Mouse (Mus musculus): ENCODE results near the gene Cyp1a1.

Cyp1a1 gene

DNA sequence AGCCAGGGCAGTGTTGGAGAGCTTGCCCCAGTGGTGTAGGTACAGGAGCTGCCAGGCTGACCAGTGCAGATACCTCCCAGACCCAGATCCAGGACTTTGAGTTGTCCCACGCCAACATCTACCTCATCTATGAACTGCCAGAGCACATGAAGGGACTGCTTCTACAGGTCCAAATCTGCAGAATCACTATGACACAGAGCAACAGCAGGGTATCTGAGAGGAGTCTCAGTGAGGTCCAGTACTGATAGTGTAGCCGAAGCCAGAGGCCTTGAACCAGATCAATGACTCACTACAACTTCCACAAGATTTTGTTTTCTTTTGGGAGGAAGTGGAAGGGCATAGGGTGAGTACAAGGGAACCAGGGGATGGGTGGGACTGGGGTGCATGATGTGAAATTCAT lies at the start of gene Cyp1a1:
TSS of gene Cyp1a1 (plus strand) at position 178 of the 400 bp plus-strand sequence.
- no peak for DNase-seq

DNA sequence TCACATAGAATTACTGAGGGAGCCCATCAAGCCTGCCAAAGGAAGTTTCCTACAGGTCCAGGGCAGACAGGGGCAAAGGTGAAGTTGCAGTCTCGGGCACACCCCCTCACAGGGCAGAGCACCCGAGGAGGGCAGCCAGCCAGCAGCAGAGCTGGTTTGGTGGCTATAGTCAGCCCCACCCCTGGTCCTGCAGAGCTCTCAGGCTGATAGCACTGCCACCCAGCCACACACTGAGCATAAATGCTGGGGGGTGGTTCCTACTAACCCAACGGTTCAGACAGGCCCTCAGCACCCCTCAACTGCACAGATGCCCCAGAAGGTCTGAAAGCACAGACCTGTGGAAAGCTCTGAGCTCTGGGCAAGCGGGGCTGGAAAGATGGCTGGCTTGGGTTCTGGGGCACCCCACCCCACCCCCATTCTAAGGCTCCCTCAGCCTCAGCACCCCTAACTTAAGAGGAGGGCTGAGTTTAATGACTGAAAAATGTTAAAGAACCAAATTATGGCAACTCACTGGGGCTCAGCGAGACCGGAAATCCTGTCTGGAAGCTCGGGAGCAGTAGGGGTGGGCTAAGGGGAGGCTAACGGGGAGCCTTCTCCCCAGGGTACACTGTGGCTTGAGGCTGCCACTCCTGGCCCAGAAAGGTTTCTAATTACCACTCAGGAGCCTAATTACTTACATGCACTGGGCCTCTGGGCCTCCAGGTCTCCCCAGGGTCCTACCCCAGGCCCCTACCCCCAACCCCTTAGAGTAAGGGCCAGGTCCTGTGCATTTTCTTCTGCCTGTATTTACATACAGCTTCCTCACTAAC lies 48.9 kb upstream of the Cyp1a1 start:
- DNase-seq = peak; percentile 63 to 69

DNA sequence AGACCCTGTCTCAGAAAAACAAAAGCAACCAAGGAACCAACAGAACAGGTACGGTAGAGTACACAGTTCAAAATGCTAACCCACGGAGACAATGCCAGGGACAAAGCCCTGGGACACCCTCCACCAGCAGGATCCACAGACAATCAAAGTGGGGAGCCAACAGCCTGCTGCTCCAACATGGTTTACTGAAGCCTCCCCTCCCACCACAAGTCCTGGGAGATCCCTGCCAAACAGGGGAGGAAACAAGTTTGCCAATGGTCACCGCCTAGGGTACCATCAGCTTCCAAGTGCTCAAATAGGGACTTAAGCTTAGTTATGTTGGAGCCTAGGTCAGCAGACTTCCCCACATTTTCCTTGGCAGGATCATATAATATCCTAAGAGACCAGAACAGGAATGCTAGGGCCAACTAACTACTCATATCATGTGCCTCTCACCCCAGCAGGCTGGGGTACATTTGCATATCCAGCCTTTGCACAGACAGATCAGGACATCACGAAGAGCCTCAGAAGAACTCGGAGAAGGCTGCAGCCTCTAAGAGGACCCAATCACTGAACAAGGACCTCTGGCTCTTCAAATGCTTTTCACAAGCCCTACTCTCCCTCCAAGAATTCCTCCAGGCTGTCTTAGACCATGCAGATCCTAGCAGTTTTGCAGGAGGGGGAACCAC lies 47.9 kb upstream of the Cyp1a1 start:
- peak in 1 of 2 experiments; percentile 18 for DNase-seq

DNA sequence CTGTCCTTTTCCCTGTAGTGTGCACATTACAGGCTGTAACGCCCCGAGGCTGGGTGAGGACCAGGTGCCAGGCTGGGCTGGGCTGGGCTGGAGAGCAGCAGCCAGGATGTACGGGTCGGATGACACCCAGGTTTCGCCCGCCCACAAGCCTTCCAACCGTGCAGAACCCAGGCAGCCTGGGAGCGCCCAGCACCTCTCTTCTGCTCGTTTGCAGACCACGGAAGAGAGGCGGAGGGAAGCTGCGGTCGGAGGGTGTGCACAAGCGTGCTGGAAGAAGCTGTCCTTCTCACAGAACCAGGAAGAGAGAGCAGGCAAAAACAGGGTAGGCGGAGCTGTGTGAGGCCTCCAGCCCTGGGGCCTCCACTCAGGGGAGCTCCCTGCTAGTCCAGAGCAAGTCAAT lies 47.3 kb upstream of the Cyp1a1 start:
- DNase-seq = peak; percentile 84 to 96

DNA sequence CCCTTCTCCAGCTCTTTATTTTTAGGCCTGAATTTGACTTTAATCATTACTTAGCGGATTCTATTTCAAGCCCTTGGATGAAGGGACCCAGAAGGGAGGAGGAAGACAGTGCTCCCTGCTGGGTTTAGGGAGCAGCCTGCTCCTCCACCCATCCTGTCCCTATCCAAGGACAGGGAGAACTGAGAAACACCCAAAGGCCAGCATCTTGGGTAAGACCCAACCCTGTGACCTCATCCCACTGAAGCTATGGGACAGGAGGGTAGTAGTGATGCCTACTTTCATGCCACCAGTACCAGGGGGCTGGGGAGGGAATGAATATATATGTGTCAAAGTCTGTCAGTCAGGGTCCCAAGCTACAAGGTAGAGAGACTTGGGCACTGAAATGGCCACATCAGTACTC lies 46.7 kb upstream of the Cyp1a1 start:
- DNase-seq = peak in 1 of 2 experiments; percentile 8

DNA sequence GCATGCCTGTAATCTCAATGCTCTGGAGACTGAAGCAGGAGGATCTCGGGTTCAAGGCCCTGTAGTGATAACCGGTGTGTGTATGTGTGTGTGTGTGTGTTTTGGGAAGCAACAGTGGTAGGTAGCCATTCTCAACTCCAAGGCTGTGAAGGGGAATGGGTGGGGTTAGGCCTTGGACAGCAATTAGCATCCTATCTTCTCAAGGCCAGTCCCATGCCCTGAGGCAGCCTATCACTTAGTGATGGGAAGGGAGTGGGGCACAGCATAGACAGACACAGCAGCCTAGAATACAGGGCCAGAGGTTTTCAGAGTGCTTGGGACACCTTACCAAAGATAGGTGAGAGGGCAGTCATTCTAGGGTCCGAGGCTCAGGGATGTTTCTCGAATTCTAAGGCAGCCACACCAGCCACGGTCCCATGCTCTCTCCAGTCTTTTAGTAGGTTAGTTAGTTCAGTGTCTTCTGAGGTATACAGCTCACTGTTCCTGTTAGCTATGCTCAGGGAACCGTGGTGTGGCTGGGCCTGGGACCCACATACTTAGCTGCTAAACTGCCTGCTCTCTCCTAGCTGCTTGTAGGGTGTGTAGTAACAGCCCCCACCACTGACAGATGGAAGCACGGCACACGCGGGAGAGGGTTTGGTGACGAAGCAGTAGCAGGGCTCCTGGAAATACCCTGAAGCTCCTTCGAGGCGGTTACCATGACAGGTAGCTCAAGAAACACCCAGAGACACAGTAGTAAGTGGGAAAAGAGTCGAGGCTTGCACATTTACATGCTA lies 45.8 kb upstream of the Cyp1a1 start:
- DNase-seq = peak in 1 of 2 experiments; percentile 34

DNA sequence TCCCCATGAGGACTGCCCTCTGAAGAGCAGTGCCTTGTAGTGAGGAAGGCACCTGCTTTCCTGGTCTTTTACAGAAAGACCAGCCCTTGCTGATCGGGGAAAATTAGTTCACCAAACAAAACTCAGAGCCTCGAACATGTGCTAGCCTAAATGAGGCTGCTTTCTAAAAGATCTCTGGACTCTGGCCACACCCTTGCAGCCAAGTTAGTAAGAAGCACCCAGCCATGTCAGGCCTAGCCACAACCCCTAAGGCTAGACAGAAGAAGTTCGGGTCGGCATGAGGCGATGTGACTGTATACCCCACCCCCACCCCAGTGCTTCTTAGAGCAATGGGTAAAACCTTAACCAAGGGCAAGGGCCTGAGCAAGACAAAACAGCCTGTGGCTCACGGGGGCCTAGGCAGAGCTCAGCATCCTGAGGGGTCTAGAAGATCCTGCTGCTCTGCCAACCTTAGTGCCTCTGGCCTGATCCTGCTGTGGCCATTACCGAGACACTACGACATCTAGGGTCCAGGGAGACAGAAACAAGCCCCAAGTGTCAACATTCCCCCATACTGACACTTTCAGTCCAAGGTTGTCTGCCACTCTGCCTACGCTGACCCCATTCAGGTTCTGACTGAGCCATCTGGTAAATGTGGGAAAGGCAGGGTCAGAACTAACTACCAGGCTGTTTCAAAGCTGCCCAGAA lies 44.4 kb upstream of the Cyp1a1 start:
- DNase-seq = peak in 1 of 2 experiments; percentile 43

DNA sequence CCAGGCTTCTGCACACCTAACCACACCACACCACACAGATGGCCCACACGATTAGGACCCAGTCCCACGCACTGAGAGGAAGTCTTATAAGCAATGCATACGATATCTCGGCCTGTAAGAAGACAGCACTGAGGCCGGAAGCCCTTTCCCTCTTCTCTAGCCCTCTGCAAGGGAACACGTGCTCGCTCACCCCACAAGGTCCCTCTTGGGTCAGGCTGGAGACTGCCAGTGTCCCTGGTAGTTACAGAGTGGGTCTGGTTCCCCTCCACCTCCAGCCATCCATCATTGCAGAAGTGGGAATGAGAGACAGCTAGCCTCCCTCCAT lies 43.9 kb upstream of the Cyp1a1 start:
- DNase-seq = peak; percentile 51 to 57

DNA sequence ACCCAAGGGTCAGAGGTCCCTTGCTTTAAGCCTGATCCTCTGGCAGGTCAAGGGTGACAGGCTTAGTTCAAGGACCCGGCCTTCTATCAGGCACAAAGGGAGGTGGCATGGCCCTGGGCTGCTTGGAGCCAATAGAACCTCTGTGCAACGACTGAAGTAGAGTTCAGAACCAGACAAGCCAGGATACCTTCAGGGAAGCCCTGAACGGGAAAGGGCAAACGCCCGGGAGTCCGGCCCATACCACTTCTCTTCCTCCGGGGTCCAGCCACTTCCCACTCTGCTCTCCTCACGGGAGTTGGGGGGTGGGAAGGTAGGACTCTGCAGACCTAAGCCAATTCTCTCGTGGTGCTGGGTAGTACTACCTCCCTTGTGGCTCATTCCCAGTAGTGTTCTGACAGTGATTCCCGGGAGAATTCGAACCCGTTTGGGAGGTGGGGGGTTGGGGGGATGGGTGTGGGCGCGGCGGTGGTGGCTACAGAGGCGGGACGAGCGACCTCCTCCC lies 43.2 kb upstream of the Cyp1a1 start:
- no peak for DNase-seq

DNA sequence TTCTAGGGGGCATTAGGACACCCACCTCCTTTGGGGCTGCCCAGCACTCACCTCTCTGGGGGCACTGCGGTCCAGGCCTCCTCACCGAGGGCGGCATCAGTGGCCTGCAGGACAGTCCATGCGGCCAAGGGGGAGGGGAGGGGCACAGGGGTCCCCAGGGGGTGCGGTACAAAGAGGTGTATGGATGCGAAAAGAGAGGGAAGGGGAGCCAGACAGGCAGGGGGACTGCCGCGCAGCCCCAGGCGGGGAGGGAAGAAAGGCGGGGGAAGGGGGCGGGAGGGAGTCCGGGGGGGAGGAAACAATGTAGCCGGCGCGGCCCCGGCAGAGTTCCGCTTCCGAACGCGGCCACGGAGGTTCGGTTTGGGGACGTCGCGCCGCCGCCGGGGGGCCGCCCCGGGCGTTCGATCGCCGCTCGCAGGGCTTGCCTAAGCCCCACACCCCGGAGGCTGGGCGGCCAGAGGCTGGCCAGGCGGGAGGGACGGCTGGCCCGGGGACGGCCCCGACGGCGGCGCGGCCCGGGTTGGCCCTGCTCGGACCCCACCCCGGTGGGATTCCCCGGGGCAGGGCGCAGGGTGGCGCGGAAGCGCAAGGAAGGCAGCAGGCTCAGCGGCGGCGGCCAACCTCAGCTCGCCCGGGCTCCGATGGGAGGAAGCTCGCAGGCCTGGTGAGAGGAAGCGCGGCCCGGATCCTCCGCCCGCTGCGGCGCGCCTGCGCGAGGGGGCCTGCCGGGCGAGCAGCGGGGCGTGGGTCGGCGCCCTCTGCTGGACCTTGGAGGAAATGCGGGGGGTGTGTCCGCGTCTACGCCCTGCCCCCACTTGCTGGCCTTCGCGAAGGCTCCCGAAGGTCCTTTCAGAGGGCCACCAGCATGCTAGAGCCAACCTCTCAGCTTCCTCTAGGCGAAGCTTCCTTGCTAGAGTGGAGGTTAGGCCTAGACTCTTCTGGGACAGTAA lies 42.5 kb upstream of the Cyp1a1 start:
- DNase-seq = peak; percentile 93

DNA sequence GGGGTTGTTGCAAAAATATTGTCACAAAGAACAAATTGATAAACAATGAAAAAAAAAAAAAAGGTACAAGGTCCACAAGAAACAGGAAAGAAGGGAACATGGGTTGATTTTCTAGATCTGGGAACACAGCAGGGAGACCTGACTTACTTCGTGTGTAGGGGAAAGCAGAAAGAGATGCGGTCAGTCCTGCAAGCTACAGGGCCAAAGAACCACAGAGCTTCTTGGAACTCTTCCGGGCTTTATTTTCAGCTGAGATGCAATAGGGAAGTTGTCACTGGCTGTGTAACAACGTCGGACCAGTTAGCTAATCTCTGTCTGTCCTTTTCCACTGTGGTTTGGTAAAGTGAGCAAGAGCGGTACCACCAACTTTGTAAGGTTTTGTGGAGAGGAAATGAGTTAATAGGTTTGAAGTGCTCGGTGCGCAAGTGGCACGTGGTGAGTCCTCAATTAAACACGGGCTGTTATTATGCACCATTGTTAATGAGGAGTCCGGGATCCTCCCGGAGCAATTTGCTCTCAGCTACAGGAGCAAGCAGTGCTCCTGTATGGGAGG lies 41.1 kb upstream of the Cyp1a1 start:
- DNase-seq = peak in 1 of 2 experiments; percentile 35

DNA sequence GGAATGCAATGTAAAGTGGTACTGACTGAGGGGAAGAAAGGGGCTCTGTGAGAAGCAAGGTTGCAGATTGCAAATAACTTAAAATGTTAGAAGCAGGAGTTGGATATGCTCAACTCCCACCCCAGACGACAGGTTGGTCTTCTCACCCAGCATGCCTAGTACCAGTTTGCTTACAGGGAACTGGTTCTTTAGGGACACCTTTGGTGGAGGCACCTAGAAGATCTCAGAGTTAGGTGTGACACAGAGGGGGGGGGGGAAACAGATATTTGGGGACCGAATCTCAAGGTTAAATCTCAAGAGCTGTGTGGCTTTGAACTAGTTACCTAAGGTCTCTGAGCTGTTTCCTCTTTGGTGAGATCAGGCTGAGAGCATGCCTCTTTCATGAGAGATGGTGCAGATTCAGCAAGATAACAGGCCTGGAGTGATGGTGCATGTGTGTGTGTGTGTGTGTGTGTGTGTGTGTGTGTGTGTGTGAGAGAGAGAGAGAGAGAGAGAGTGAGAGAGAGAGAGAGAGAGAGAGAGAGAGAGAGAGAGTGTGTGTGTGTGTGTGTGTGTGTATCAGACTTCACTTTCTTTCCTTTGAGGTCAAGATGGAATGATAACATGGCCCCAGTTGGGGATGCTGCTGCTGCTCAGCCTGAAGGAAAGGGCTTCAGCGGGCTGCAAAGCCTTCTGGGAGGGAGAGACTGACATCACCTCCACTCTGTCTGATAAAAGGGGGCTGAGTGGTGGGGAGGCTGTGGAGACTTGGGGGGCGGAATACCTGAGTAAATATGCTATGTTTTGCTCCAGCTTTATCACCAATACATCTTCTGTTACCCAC lies 40.2 kb upstream of the Cyp1a1 start:
- peak in 1 of 2 experiments; percentile 11 for DNase-seq

DNA sequence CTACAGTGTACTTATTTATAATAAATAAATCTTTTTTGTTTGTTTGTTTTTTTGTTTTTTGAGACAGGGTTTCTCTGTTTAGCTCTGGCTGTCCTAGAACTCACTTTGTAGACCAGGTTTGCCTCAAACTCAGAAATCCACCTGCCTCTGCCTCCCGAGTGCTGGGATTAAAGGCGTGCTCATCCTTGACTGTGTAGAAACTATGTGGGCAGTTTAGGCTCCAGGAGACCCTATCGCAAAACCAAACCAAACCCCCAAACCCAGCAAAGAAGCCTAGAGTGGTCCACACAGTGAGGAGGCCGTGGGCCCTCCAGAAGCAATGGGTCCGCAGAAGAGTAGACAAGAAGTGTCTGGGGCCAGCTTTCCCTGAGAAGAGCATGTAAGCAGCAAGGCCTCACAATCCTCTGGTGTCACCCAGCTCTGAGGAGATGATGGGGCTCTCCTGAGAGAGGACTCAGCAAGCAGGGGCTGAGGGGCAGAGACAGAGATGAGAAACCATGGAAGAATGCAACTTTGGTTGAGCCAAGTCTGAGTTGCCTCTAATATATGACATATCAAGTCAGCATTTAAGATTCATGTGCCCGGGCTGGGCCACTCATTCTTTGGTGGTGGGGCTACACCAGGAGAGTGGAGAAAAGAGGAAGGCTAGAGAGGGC lies 37.5 kb upstream of the Cyp1a1 start:
- DNase-seq = peak in 1 of 2 experiments; percentile 2

DNA sequence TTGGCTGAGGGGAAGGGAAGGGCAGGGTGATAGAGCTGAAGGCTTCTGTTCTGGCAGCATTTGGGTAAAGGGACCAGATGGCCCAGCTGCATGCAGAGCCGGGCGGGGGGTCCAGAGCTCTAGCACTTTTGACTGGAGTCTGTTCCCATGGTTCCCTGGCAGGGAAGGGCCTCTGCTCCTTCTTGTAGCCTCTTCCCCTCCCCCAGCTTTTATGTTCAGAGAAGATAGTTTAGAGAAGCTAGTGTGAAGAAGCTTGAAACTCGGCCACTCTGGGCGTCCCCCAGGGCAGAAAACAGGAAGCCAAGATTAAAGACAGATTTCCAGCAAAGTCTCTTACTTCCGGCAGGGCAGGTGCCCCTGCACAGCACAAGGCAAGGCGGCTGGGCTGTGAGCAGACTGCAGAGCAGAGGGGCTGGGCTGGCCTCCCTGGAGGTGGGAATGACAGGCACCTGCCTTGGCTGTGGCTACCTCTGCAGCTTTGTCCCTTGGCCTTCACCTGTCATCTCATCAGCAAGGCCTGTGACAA lies 36.9 kb upstream of the Cyp1a1 start:
- DNase-seq = peak; percentile 64 to 69

DNA sequence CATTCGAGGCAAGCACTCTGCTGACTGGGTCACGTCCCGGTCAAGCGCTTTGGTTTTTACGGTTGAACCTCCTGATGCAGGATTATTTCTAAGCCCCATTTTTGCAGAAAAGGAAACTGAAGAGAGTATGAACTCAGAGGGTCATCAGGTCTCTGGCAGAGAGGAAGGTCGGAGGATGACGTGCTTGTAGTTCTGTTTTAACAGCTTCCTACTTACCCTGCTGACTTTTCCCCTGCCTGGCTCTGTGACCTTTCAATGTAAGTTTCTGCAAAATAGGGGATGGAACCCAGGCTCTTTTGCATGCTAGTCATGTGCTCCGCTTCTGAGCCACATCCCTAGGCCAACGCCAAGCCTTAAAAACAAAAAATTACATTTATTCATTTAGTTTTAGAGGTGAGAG lies 35.4 kb upstream of the Cyp1a1 start:
- peak in 1 of 2 experiments; percentile 23 for DNase-seq

DNA sequence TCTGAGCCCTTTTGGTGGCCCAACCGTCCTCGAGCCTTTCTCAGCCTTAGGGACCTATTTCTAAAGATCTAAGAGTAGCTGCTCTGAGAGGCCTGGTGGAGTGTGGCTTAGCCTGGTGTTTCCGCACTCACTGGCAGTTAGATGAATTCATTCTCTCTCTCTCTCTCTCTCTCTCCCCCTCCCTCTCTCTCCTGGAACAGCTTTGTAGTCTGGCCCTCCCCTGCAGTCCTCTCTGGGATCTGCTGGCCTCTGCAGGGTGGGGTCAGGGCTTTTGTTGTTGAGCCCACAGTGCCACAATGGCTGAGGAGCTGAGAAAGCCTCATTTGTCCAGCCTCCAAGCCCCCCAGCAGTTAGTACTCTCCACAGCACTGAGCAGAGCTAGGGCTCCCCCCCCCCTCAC lies 34.9 kb upstream of the Cyp1a1 start:
- peak in 1 of 2 experiments; percentile 14 for DNase-seq

DNA sequence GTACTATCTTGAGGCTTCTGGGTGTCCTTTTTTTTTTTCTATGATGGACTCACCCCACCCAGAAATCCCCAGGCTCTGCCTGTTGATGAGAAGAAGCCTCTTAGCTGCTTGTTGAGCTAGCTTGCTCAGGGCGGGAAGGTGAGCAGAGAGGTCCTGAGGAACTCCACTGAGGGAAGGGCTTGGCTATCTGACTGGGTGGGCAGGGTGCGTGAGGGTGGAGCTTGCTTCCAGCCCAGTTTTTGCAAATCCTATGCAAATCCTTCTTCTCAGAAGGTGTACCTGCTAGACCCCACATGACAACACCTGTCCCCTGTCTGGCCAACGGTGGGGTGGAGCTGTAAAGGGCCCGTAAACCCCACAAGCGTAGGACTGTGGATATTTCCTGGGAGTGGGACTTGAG lies 34.4 kb upstream of the Cyp1a1 start, which contains the start of gene Csk:
TSS of gene Csk (minus strand) at position 349 of the 400 bp plus-strand sequence.
- peak; percentile 26 to 29 for DNase-seq

DNA sequence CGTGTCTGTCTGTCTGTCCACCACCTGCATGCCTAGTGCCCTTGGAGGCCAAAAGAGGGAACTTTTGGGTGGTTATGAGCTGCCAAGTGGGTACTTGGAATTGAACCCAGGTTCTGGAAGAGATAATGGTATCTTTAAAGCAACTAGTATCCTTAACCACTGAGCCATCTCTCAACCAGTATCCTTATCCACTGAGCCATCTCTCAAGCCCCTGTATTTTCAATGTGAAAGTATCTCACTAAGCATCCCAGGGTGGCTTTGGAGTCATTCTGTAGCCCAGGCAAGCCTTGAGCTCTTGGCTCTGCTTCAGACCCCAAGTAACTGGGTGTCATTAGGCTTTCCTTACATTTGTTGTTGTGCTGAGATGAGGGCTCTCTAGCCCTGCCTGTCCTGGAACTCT lies 32.8 kb upstream of the Cyp1a1 start:
- no peak for DNase-seq

DNA sequence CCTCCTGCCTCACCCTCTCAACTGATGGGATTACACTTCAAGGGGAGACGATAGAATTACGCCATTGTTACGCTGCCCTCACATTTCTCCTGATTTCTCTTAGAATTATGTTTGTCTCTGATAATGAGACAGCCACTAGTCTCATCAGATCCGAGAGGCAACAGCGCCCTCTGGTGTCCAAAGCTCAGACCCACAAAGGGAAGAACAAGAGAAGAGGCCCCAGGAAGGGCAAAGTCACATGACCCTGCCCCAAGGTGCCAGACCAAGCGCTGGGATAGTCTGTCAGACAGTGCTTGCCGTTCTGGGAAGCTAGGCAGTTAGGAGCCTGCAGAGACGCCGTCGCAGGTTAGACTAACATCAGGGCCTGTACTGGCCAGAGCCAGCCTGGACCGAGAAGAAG lies 32.0 kb upstream of the Cyp1a1 start:
- DNase-seq = peak; percentile 89 to 97
